Mouse (Mus musculus): ENCODE results near the gene Polr2h.

DNA sequence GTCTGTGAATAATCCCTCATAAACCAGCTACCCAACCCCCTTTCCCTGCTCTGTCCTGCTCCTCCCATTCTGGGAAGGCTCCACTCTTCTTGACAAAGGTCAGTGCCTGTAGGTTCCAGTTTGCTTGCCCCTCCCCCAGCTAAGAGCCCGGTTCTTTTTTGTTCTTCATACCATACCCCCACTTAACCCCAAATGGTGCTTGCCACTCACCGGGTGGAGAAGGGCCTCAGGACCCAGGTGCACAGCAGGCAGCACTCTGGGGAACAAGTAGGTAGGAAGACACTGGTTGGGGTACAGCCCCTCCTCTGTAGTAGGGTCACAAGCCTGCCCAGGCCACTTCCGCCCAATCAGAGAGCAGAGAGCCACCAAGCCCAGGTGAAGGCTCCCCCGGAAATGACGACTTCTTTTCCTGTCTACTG, 12.8 kb downstream of the Polr2h start:
- TF ChIP-seq GATA1 (IDR thresholded peaks at IDR 0.05; ENCODE audit: borderline replicate concordance, low read length) (no peak), FLI1 (IDR thresholded peaks at IDR 0.05; ENCODE audit: low read length) (no peak)

Measured in megakaryocyte, embryonic 14.5 days (primary cell).